Mouse (Mus musculus): ENCODE measurements around the gene Mospd3. TPM values are rescaled to one million over a fixed set of nuclear protein-coding genes. Genes with fewer than 3 reads are reported as not detected.

The Mospd3 gene
- 18.6 and 37.2 TPM in 2 replicates for total RNA-seq (2015; ENCODE audit: low replicate concordance)
- 0.43 TPM in 1 of 2 replicates, not detected in the other for total RNA-seq (2017; ENCODE audit: low replicate concordance)

- ATAC-seq (replicated peaks; ENCODE audit: low FRiP score, poor library complexity, severe bottlenecking): peak; percentile 90
Observed at GRCm38 (mm10) chr5:137600619-137601364, at the start of gene Mospd3. TSS of gene Mospd3 (minus strand) at chr5:137601058.

- ATAC-seq (replicated peaks; ENCODE audit: low FRiP score, poor library complexity, severe bottlenecking): no peak
Observed at GRCm38 (mm10) chr5:137649669-137650571, 49.1 kb upstream of the Mospd3 start.

GRCm38 (mm10) chr5:137649251-137649650, 48.4 kb upstream of the Mospd3 start:
- no peak for ATAC-seq (replicated peaks; ENCODE audit: low FRiP score, poor library complexity, severe bottlenecking)

- no peak for ATAC-seq (replicated peaks; ENCODE audit: low FRiP score, poor library complexity, severe bottlenecking)
Observed at GRCm38 (mm10) chr5:137647827-137648601, 47.2 kb upstream of the Mospd3 start.

GRCm38 (mm10) chr5:137645652-137646091, 44.8 kb upstream of the Mospd3 start, which contains the start of gene Irs3:
TSS of gene Irs3 (minus strand) at chr5:137645714.
- ATAC-seq (replicated peaks; ENCODE audit: low FRiP score, poor library complexity, severe bottlenecking): no peak

- peak; percentile 48 for ATAC-seq (replicated peaks; ENCODE audit: low FRiP score, poor library complexity, severe bottlenecking)
Observed at GRCm38 (mm10) chr5:137645091-137645651, 44.3 kb upstream of the Mospd3 start.

GRCm38 (mm10) chr5:137644484-137644883, 43.6 kb upstream of the Mospd3 start:
- no peak for ATAC-seq (replicated peaks; ENCODE audit: low FRiP score, poor library complexity, severe bottlenecking)

- no peak for ATAC-seq (replicated peaks; ENCODE audit: low FRiP score, poor library complexity, severe bottlenecking)
Observed at GRCm38 (mm10) chr5:137642886-137643285, 42.0 kb upstream of the Mospd3 start.

- ATAC-seq (replicated peaks; ENCODE audit: low FRiP score, poor library complexity, severe bottlenecking): 0 out of 2 replicates have a peak, but pooled peaks have one; percentile 29
Observed at GRCm38 (mm10) chr5:137641054-137641453, 40.2 kb upstream of the Mospd3 start, which contains the start of gene Sap25. TSS of gene Sap25 (plus strand) at chr5:137641334.

- ATAC-seq (replicated peaks; ENCODE audit: low FRiP score, poor library complexity, severe bottlenecking): no peak
Observed at GRCm38 (mm10) chr5:137639472-137639871, 38.6 kb upstream of the Mospd3 start.

GRCm38 (mm10) chr5:137633397-137634084, 32.7 kb upstream of the Mospd3 start:
- ATAC-seq (replicated peaks; ENCODE audit: low FRiP score, poor library complexity, severe bottlenecking): no peak

GRCm38 (mm10) chr5:137631591-137631990, 30.7 kb upstream of the Mospd3 start:
- no peak for ATAC-seq (replicated peaks; ENCODE audit: low FRiP score, poor library complexity, severe bottlenecking)

GRCm38 (mm10) chr5:137631171-137631570, 30.3 kb upstream of the Mospd3 start:
- ATAC-seq (replicated peaks; ENCODE audit: low FRiP score, poor library complexity, severe bottlenecking): no peak

- no peak for ATAC-seq (replicated peaks; ENCODE audit: low FRiP score, poor library complexity, severe bottlenecking)
Observed at GRCm38 (mm10) chr5:137630602-137631001, 29.7 kb upstream of the Mospd3 start.

GRCm38 (mm10) chr5:137629906-137630545, 29.2 kb upstream of the Mospd3 start:
- ATAC-seq (replicated peaks; ENCODE audit: low FRiP score, poor library complexity, severe bottlenecking): no peak

- peak; percentile 26; the same call in 1 of the 2 replicates for ATAC-seq (replicated peaks; ENCODE audit: low FRiP score, poor library complexity, severe bottlenecking)
Observed at GRCm38 (mm10) chr5:137629306-137629721, 28.5 kb upstream of the Mospd3 start.

- peak; percentile 90 for ATAC-seq (replicated peaks; ENCODE audit: low FRiP score, poor library complexity, severe bottlenecking)
Observed at GRCm38 (mm10) chr5:137628498-137629305, 27.8 kb upstream of the Mospd3 start, which contains the start of the genes Fbxo24, Lrch4 and Gm20605. TSS of gene Fbxo24 (minus strand) at chr5:137629002. TSS of gene Lrch4 (plus strand) at chr5:137629121. TSS of gene Gm20605 (plus strand) at chr5:137629175.
